Mouse (Mus musculus) kidney, postnatal 36 days (tissue): ENCODE data around the gene Olfr250.
"Not testable (repeated sequence)": the region's sequence is repeated elsewhere in the genome, so short reads cannot be mapped to it uniquely, and the experiment has no call there.

Source experiments
- DNase-seq, 2 experiments: peaks; one replicate each; pipeline ENCODE4 v3.0.0; 2021 to 2022; ENCODE audit warnings: mixed read lengths in 2 of 2

The Olfr250 gene

DNA sequence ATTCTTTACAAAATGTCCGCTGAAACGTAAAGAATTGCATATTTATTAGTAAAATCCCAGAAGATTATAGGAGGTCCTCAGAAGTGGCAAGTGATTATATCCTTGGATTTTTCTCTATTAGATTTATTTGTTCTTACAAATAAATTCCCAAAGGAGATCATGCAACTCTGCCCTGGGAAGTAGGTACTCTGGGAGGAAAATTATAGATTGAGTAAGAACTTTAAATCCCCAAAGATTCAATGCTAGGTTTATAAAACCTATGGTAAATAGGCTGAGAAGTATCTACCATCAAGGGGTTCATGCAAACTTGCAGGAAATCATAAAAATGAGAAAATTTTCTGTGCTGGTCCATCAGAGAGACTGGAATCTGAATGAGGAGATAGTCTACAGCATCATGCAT is at the start of gene Olfr250:
Olfr250 (plus strand) TSS at position 301 of the 400 bp plus-strand sequence.
- DNase-seq, result no peak

GRCm38 (mm10) chr9:38328760-38329159 is 37.9 kb upstream of the Olfr250 start, which contains the start of gene Olfr25:
Gene Olfr25 (plus strand): TSS chr9:38329060.
- DNase-seq, result no peak

GRCm38 (mm10) chr9:38348111-38348510 is 18.6 kb upstream of the Olfr250 start, which contains the start of gene Olfr898:
Gene Olfr898 (plus strand): TSS chr9:38348411.
- DNase-seq, result no peak

GRCm38 (mm10) chr9:38376786-38377185 is 10.1 kb downstream of the Olfr250 start, which contains the start of gene Olfr251:
Gene Olfr251 (plus strand): TSS chr9:38377086.
- DNase-seq, result no peak

DNA sequence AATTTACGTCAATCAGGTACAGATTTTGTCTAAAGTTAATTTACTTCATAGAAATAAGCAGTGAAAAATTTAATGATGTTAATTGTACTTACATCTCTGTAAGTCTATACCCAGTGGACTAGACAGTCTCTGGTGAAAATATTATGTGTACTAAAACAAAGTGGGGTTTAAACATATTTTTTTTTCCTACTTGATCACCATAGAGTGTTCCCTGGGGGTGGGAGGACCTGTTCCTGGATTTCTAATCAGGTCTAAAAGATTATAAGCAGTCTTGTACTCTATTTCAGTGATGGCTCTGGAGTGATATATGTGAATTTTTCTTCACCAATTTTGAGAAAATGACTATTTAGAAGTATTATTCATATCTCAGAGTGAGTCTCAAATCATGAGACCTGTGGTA is 34.7 kb downstream of the Olfr250 start, which contains the start of gene Olfr147:
Olfr147 (plus strand) TSS at position 301 of the 400 bp plus-strand sequence.
- no peak for DNase-seq

- DNase-seq, result not testable (repeated sequence)
These were observed 40.8 kb downstream of the Olfr250 start for GRCm38 (mm10) chr9:38407502-38407901.

- not testable (repeated sequence) for DNase-seq
These were observed 46.8 kb downstream of the Olfr250 start for GRCm38 (mm10) chr9:38413502-38413901.
